Mouse (Mus musculus) cerebellum, postnatal 25 days (tissue): ENCODE data around the gene Proz.

Experiments used
- DNase-seq, 2 experiments: peaks; one replicate each; pipeline ENCODE4 v3.0.0; 2021; ENCODE audit warnings: mixed read lengths in 2 of 2

The Proz gene

DNA sequence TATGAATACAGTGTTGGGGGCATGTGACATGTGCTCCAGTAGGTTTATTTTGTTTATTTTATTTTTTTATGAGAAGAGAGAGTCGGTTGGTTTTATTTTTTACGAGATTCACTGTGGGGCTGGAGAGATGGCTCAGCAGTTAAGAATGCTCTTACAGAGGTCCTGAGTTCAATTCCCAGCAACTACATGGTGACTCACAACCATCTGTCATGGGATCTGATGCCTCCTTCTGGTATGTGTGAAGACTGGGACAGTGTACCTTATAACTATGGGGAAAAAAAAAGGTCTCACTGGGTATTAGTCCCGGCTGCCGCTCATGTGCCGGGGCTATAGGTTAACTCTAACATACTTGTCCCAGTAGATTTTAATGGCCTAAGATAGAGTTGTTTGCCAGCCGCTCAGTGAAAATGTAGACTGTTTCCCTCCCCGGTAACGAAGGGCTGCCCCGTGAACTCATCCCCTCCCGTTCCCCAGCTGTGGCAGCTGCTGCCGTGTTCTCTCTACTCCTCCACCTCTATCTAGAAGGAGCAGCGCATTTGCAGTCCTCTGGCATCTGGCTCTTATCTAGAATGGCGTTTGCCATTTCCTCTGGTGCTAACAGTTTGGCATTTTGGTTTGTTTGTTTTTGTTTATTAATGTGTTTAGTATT, 47.4 kb downstream of the Proz start:
- no peak for DNase-seq

GRCm38 (mm10) chr8:13108967-13109366, 48.3 kb downstream of the Proz start:
- no peak for DNase-seq

GRCm38 (mm10) chr8:13109416-13109960, 48.8 kb downstream of the Proz start:
- no peak for DNase-seq

DNA sequence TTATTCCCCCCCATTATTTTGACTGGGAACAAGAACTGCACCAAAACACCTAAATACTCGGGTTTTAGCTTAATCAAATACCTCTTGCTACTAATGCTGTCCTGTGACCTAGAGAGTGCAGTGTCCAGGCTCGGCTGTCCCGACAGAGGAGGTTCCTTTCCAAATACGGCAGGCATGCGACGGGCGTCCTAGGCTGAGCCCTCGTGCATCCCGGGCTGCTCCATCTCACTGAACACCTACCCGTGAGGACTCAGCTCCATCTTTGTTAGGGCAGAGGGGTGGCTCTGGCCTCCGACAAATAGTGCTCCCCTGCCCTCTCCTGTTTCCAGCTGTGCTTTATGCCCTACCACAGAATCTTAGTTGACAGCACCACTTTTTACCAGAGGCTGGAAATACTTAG, 51.2 kb downstream of the Proz start:
- no peak for DNase-seq

GRCm38 (mm10) chr8:13113232-13113631, 52.5 kb downstream of the Proz start:
- DNase-seq: no peak

DNA sequence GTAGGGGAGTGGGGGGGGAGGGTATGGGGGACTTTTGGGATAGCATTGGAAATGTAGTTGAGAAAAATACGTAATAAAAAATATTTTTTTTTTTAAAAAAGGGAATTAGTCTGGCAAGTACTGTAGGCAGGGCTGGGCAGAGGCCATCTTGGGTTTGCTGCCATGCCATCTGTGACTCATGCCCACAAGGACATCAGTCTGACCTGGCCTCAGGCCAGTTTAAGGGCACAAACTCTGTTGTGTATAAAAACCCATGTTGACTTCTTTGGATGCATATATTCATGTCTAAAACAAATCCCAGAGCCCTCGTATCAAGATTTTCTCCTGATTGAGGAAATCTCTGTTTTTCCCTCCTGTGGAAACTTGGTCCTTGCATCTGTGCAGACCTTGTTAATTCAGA, 56.4 kb downstream of the Proz start:
- DNase-seq: peak in 1 of 2 experiments; percentile 39

GRCm38 (mm10) chr8:13118516-13118915, 57.8 kb downstream of the Proz start:
- DNase-seq: no peak

DNA sequence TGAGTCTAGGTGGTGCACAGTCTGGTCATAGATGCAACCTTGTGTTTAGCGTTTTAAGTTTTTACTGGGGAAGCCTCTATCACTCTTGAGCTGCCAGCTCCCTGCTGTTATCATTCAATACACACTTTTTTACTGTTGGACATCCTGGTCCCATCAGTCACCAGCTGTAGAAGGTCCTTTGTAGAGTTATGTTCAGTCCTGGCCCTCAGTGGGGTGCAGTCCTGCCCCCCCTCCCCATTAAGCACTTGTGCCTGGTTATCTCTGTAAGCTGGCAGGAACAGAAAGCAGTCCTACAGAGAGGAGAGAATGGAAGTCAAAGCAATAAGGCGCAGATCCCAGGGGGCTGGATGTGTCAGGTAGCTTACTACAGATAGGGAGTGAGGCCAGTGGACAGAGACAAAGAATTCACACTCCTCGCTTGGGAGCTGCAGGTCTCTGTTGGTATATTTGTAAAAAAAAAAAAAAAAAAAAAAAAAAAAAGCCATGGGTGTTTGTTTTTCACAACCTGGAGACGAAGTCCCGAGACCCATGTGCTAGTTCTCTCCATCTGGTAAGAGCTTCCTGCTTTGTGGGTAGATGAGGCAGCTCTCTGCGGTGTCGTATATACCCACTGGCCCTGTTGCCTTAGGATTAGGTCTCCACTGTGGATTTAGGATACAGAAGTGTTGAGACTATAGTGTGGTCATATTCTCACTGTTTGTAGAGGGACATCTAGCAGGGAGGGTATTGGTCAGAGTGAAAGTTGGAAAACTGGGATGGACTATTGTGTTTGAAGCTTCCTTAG, 60.4 kb downstream of the Proz start:
- DNase-seq: no peak

- no peak for DNase-seq
Measured at GRCm38 (mm10) chr8:13122887-13123421, 62.2 kb downstream of the Proz start.

- DNase-seq: no peak
Measured at GRCm38 (mm10) chr8:13124897-13125296, 64.2 kb downstream of the Proz start.
